Mouse (Mus musculus): Measurements from ENCODE around the gene Rpl29. TPM values are rescaled to one million over a fixed set of nuclear protein-coding genes. Genes with fewer than 3 reads are reported as not detected.

The Rpl29 gene
- polyA plus RNA-seq, 1 experiment from 2014 or later: 1,370 TPM

DNA sequence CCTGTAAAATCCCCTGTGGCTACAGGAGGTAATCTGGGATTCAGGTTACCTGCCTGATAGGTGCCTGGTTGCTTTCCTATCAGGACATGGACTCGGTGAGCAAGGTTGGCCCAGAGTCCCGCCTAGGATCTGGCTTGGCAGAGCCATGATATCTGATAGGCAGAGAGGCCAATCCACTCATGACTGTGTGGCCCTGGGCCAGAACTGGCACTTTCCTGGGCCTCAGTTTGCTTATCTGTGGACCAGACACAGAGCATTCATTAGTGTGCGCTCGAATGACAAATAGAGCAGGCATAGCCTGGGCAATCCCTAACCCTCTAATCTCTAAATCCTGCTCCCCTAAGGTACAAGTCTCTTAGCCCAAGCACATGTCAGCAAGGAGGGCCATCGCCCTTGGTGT is 27.1 kb upstream of the Rpl29 start:
- WGBS: 73% methylated on average over 5 of the region's 5 CpGs
- Histone ChIP-seq H3K27ac (ENCODE audit: low read depth, low read length) (no peak overlapping the region), H3K27me3 (ENCODE audit: control insufficient read depth, insufficient read depth, low read length) (no peaks in the 10 kb centered on the region), H3K4me1 (ENCODE audit: control insufficient read depth, insufficient read depth, low read length) (peaks cover 19% of the 10 kb centered on the region; the same call in 1 of the 2 replicates), H3K4me2 (replicated peaks; ENCODE audit: low read depth, low read length) (no peak overlapping the region), H3K9ac (ENCODE audit: low read depth, low read length) (no peak overlapping the region), H3K4me3 (ENCODE audit: low read length) (no peak overlapping the region), H3K36me3 (ENCODE audit: control insufficient read depth, insufficient read depth, low read length) (no peaks in the 10 kb centered on the region), H3K9me3 (ENCODE audit: control insufficient read depth, low read length) (no peaks in the 10 kb centered on the region)
- no peak for ATAC-seq (ENCODE audit: low FRiP score, low TSS enrichment)

- no peak overlapping the region for H3K4me2 ChIP-seq (replicated peaks; ENCODE audit: low read depth, low read length)
These were observed 26.5 kb upstream of the Rpl29 start for GRCm38 (mm10) chr9:106402607-106403375.

DNA sequence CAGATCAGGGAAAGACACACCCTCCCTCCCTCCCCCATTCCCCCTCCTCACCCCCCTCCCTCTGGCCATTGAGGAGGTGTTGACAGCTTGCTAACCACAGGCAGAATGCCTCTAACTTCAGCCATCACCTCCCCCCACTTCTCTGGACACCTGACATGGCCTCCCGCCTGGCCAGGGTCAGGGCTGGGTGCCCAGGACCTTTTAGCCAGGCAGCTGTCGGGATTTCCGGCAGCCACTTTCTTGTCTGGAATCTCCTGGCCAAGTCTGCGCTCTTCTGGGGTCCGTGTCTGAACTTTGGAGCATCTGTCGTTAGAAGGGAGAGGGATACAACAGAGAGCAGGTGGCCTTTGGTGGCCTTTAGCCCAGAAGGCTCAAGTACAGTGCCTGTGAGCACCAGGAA is 24.0 kb upstream of the Rpl29 start:
- H3K4me1 ChIP-seq (ENCODE audit: control insufficient read depth, insufficient read depth, low read length): peaks cover 19% of the 10 kb centered on the region; the same call in 1 of the 2 replicates
- H3K4me2 ChIP-seq (replicated peaks; ENCODE audit: low read depth, low read length): no peak overlapping the region
- H3K4me3 ChIP-seq (ENCODE audit: low read length): no peak overlapping the region
- H3K9me3 ChIP-seq (ENCODE audit: control insufficient read depth, low read length): no peaks in the 10 kb centered on the region
- no peak overlapping the region for H3K9ac ChIP-seq (ENCODE audit: low read depth, low read length)
- no peaks in the 10 kb centered on the region for H3K27me3 ChIP-seq (ENCODE audit: control insufficient read depth, insufficient read depth, low read length)
- peak; percentile 47; the same call in 1 of the 2 replicates for ATAC-seq (ENCODE audit: low FRiP score, low TSS enrichment)
- no peak overlapping the region for H3K27ac ChIP-seq (ENCODE audit: low read depth, low read length)
- H3K36me3 ChIP-seq (ENCODE audit: control insufficient read depth, insufficient read depth, low read length): no peaks in the 10 kb centered on the region
- WGBS: 14% methylated on average over 6 of the region's 6 CpGs

More at GRCm38 (mm10) chr9:106402607-106403375, 26.5 kb upstream of the Rpl29 start:
- ATAC-seq (ENCODE audit: low FRiP score, low TSS enrichment): no peak
- 65% methylated on average over 16 of the region's 16 CpGs for WGBS
- Histone ChIP-seq H3K4me3 (ENCODE audit: low read length) (no peak overlapping the region), H3K9me3 (ENCODE audit: control insufficient read depth, low read length) (no peaks in the 10 kb centered on the region), H3K27me3 (ENCODE audit: control insufficient read depth, insufficient read depth, low read length) (no peaks in the 10 kb centered on the region), H3K9ac (ENCODE audit: low read depth, low read length) (no peak overlapping the region), H3K4me1 (ENCODE audit: control insufficient read depth, insufficient read depth, low read length) (peaks cover 19% of the 10 kb centered on the region; the same call in 1 of the 2 replicates), H3K27ac (ENCODE audit: low read depth, low read length) (no peak overlapping the region), H3K36me3 (ENCODE audit: control insufficient read depth, insufficient read depth, low read length) (no peaks in the 10 kb centered on the region)

DNA sequence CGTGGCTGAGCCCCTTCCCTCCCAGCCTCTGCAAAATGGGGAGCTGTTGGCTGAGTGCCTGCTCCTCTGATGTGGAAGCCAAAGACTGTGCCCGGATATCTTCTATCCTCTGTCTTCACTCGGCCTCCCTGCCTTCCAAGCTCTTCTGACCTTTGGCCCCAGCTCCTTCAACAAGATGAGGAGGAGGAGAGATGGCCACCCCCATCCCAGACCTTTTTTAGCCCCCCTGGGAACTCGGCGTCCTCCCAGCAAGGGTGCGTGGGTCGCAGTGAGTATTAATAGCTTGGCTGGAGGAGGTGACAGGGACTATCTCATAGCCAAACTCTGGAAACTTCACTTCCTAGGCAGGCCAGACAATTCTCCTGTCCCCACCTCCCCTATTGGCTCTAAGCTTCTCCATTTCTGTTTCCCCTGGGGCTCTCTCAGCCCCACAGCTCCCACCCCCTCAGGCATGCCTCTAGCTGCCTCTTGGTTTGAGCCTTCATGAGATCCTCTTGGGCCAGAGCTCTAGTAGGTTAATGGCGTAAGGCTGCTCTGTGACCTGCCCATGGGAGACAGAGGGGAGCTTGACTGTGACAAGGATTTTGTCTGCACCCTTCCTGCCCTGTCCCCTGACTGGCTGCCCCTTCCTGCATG is 22.7 kb upstream of the Rpl29 start:
- Histone ChIP-seq H3K4me3 (ENCODE audit: low read length) (no peak overlapping the region), H3K27ac (ENCODE audit: low read depth, low read length) (no peak overlapping the region; the same call in 1 of the 2 replicates), H3K9ac (ENCODE audit: low read depth, low read length) (no peak overlapping the region), H3K4me2 (replicated peaks; ENCODE audit: low read depth, low read length) (no peak overlapping the region), H3K27me3 (ENCODE audit: control insufficient read depth, insufficient read depth, low read length) (no peaks in the 10 kb centered on the region), H3K36me3 (ENCODE audit: control insufficient read depth, insufficient read depth, low read length) (no peaks in the 10 kb centered on the region), H3K4me1 (ENCODE audit: control insufficient read depth, insufficient read depth, low read length) (peaks cover 19% of the 10 kb centered on the region; the same call in 1 of the 2 replicates), H3K9me3 (ENCODE audit: control insufficient read depth, low read length) (no peaks in the 10 kb centered on the region)
- ATAC-seq (ENCODE audit: low FRiP score, low TSS enrichment): peak; percentile 7; the same call in 1 of the 2 replicates
- WGBS: 32% methylated on average over 8 of the region's 8 CpGs

GRCm38 (mm10) chr9:106409096-106409495 is 20.2 kb upstream of the Rpl29 start:
- WGBS: over 99% methylated on average over 4 of the region's 4 CpGs
- no peak overlapping the region for H3K27ac ChIP-seq (ENCODE audit: low read depth, low read length)
- H3K9ac ChIP-seq (ENCODE audit: low read depth, low read length): no peak overlapping the region
- H3K27me3 ChIP-seq (ENCODE audit: control insufficient read depth, insufficient read depth, low read length): no peaks in the 10 kb centered on the region
- ATAC-seq (ENCODE audit: low FRiP score, low TSS enrichment): no peak
- H3K4me1 ChIP-seq (ENCODE audit: control insufficient read depth, insufficient read depth, low read length): peaks cover 25% of the 10 kb centered on the region; the same call in 1 of the 2 replicates
- H3K4me3 ChIP-seq (ENCODE audit: low read length): no peak overlapping the region
- no peak overlapping the region for H3K4me2 ChIP-seq (replicated peaks; ENCODE audit: low read depth, low read length)
- H3K36me3 ChIP-seq (ENCODE audit: control insufficient read depth, insufficient read depth, low read length): no peaks in the 10 kb centered on the region
- no peaks in the 10 kb centered on the region for H3K9me3 ChIP-seq (ENCODE audit: control insufficient read depth, low read length)

GRCm38 (mm10) chr9:106410086-106410650 is 19.1 kb upstream of the Rpl29 start:
- Histone ChIP-seq H3K36me3 (ENCODE audit: control insufficient read depth, insufficient read depth, low read length) (no peaks in the 10 kb centered on the region), H3K27ac (ENCODE audit: low read depth, low read length) (no peak overlapping the region), H3K4me3 (ENCODE audit: low read length) (no peak overlapping the region), H3K27me3 (ENCODE audit: control insufficient read depth, insufficient read depth, low read length) (no peaks in the 10 kb centered on the region), H3K9ac (ENCODE audit: low read depth, low read length) (no peak overlapping the region), H3K4me1 (ENCODE audit: control insufficient read depth, insufficient read depth, low read length) (peaks cover 18% of the 10 kb centered on the region; the same call in 1 of the 2 replicates), H3K9me3 (ENCODE audit: control insufficient read depth, low read length) (no peaks in the 10 kb centered on the region), H3K4me2 (replicated peaks; ENCODE audit: low read depth, low read length) (no peak overlapping the region)
- WGBS: 63% methylated on average over 2 of the region's 2 CpGs
- ATAC-seq (ENCODE audit: low FRiP score, low TSS enrichment): no peak

GRCm38 (mm10) chr9:106411091-106411594 is 18.1 kb upstream of the Rpl29 start:
- Histone ChIP-seq H3K9ac (ENCODE audit: low read depth, low read length) (no peak overlapping the region), H3K4me3 (ENCODE audit: low read length) (no peak overlapping the region), H3K4me2 (replicated peaks; ENCODE audit: low read depth, low read length) (no peak overlapping the region), H3K4me1 (ENCODE audit: control insufficient read depth, insufficient read depth, low read length) (peaks cover 16% of the 10 kb centered on the region; the same call in 1 of the 2 replicates), H3K27ac (ENCODE audit: low read depth, low read length) (no peak overlapping the region), H3K36me3 (ENCODE audit: control insufficient read depth, insufficient read depth, low read length) (no peaks in the 10 kb centered on the region), H3K27me3 (ENCODE audit: control insufficient read depth, insufficient read depth, low read length) (no peaks in the 10 kb centered on the region), H3K9me3 (ENCODE audit: control insufficient read depth, low read length) (no peaks in the 10 kb centered on the region)
- ATAC-seq (ENCODE audit: low FRiP score, low TSS enrichment): no peak
- 69% methylated on average over 9 of the region's 9 CpGs for WGBS

GRCm38 (mm10) chr9:106411729-106412128 is 17.5 kb upstream of the Rpl29 start:
- H3K9me3 ChIP-seq (ENCODE audit: control insufficient read depth, low read length): no peaks in the 10 kb centered on the region
- H3K9ac ChIP-seq (ENCODE audit: low read depth, low read length): no peak overlapping the region
- ATAC-seq (ENCODE audit: low FRiP score, low TSS enrichment): no peak
- no peak overlapping the region for H3K4me2 ChIP-seq (replicated peaks; ENCODE audit: low read depth, low read length)
- WGBS: 38% methylated on average over 6 of the region's 6 CpGs
- 0 out of 2 replicates have a peak, but pooled peaks cover 10% of the 10 kb centered on the region for H3K4me1 ChIP-seq (ENCODE audit: control insufficient read depth, insufficient read depth, low read length)
- no peak overlapping the region for H3K27ac ChIP-seq (ENCODE audit: low read depth, low read length)
- no peaks in the 10 kb centered on the region for H3K27me3 ChIP-seq (ENCODE audit: control insufficient read depth, insufficient read depth, low read length)
- H3K36me3 ChIP-seq (ENCODE audit: control insufficient read depth, insufficient read depth, low read length): no peaks in the 10 kb centered on the region
- no peak overlapping the region for H3K4me3 ChIP-seq (ENCODE audit: low read length)

Measured in kidney, embryonic 14.5 days (tissue).